Comparison of ENCODE assay signal across 19 mouse cellular contexts in the genomic region with DNA sequence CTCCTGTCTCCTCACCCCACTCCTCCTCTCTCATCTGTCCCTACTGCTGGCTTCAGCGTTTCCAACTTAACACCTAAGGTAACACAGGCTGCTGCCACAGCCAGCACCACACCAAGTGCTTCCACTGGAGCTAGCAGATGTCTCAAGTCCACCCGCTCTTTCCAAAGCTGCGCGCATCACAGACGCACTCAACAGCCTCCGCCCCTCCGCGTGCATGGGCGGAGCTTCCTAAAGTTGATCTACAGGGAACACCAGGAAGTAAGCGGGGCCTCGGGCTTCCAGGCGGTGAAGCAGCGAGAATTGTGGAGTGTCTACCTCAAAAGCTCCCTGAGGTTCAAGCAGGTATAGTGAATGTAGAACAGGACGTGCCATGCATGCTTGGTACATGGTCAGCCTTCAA. TPM values are rescaled to one million over a fixed set of nuclear protein-coding genes. Genes with fewer than 3 reads are reported as not detected.
A peak's percentile ranks its signal among the peaks of the same experiment; 100 is the strongest.
DNase-seq lines count a peak whose midpoint lies in the region; ATAC-seq and TF ChIP-seq lines count a peak whose summit lies in the region.
"Had no signal": no experiment of that assay in that cellular context is flagged by ENCODE, and none has a peak within 500 bp of the region (broad histone marks: within the 10 kb centered on the region; RNA-seq: fewer than 3 reads in every experiment).

No protein-coding gene starts in this region.

- H3K36me3 ChIP-seq in heart, embryonic 12.5 days, result peaks cover 5% of the 10 kb centered on the region
- H3K36me3 ChIP-seq in lung, embryonic 16.5 days (ENCODE audit: control insufficient read depth, insufficient read depth, low read length), result no peaks in the 10 kb centered on the region
- peaks cover 11% of the 10 kb centered on the region; the same call in 1 of the 2 replicates for H3K36me3 ChIP-seq in ES-E14 (ENCODE audit: control insufficient read depth, insufficient read depth, low read length, poor library complexity, severe bottlenecking)
- H3K36me3 ChIP-seq in stomach, postnatal 0 days (ENCODE audit: control insufficient read depth, insufficient read depth, low read length), result no peaks in the 10 kb centered on the region
- H3K36me3 ChIP-seq in forebrain, embryonic 10.5 days (replicated peaks), result peaks cover 72% of the 10 kb centered on the region

- no peaks in the 10 kb centered on the region for H3K27me3 ChIP-seq in heart, embryonic 12.5 days (replicated peaks)
- no peaks in the 10 kb centered on the region for H3K27me3 ChIP-seq in lung, embryonic 16.5 days (ENCODE audit: control insufficient read depth, insufficient read depth, low read depth, low read length)
- no peaks in the 10 kb centered on the region for H3K27me3 ChIP-seq in stomach, postnatal 0 days (ENCODE audit: control insufficient read depth, insufficient read depth, low read length)
- H3K27me3 ChIP-seq in forebrain, embryonic 10.5 days (ENCODE audit: poor library complexity, severe bottlenecking), result no peaks in the 10 kb centered on the region
- H3K27me3 ChIP-seq: limb, embryonic 15.5 days had no signal

- no peak overlapping the region for H3K9ac ChIP-seq in heart, embryonic 12.5 days
- H3K9ac ChIP-seq in lung, embryonic 16.5 days (ENCODE audit: low read length), result no peak overlapping the region
- H3K9ac ChIP-seq in ES-E14 (ENCODE audit: insufficient read depth, low read depth, low read length, poor library complexity, severe bottlenecking), result peak overlapping the region; percentile 74; the same call in 1 of the 2 replicates
- H3K9ac ChIP-seq in stomach, postnatal 0 days (ENCODE audit: low read length), result no peak overlapping the region
- H3K9ac ChIP-seq: forebrain, postnatal 0 days; limb, embryonic 15.5 days had no signal

- in situ Hi-C loops in ES-E14 (cut with MboI; ENCODE audit: low sequenced_read_pairs in 2 of 2, unreplicated experiment in 2 of 2), result no loop called here

- peaks cover 84% of the 10 kb centered on the region for H3K4me1 ChIP-seq in heart, embryonic 12.5 days (replicated peaks)
- peaks cover 70% of the 10 kb centered on the region for H3K4me1 ChIP-seq in lung, embryonic 16.5 days (replicated peaks; ENCODE audit: control insufficient read depth, insufficient read depth, low read length)
- peaks cover 12 to 19% of the 10 kb centered on the region in 2 experiments for H3K4me1 ChIP-seq in ES-E14 (ENCODE audit: control insufficient read depth in 2 of 2, insufficient read depth in 2 of 2, low read length in 2 of 2, poor library complexity in 1 of 2)
- peaks cover 6% of the 10 kb centered on the region for H3K4me1 ChIP-seq in stomach, postnatal 0 days (replicated peaks; ENCODE audit: control insufficient read depth, insufficient read depth)
- H3K4me1 ChIP-seq in forebrain, embryonic 10.5 days, result peaks cover 28% of the 10 kb centered on the region

- intact Hi-C loops in heart, postnatal 25 days (cut with DNase I), result no loop called here

- 76% methylated on average over 14 of the region's 14 CpGs for WGBS in heart, embryonic 12.5 days
- WGBS in lung, embryonic 16.5 days, result 85% methylated on average over 14 of the region's 14 CpGs
- 80% methylated on average over 14 of the region's 14 CpGs for WGBS in stomach, postnatal 0 days
- WGBS in forebrain, embryonic 10.5 days, result 88% methylated on average over 14 of the region's 14 CpGs

- no peak for TF ChIP-seq EP300 in stomach, postnatal 0 days (optimal IDR thresholded peaks at IDR 0.05)

- no peaks in the 10 kb centered on the region for H3K9me3 ChIP-seq in heart, embryonic 12.5 days (replicated peaks)
- H3K9me3 ChIP-seq in lung, embryonic 16.5 days (ENCODE audit: control insufficient read depth, low read length), result no peaks in the 10 kb centered on the region
- no peaks in the 10 kb centered on the region for H3K9me3 ChIP-seq in ES-E14 (ENCODE audit: control insufficient read depth, insufficient read depth, low read depth, low read length)
- H3K9me3 ChIP-seq in stomach, postnatal 0 days (ENCODE audit: control insufficient read depth, low read length), result no peaks in the 10 kb centered on the region
- H3K9me3 ChIP-seq in forebrain, embryonic 10.5 days, result peaks cover 11% of the 10 kb centered on the region; the same call in 1 of the 2 replicates
- H3K9me3 ChIP-seq: limb, embryonic 15.5 days had no signal

- no peak for DNase-seq in heart, postnatal 25 days (ENCODE audit: low spot score)
- no peak for DNase-seq in lung, postnatal 14 days
- peak; percentile 74 for DNase-seq in ES-E14 (ENCODE audit: low read depth, low spot score)
- DNase-seq in stomach, postnatal 0 days (ENCODE audit: low spot score), result peak; percentile 53
- DNase-seq in forebrain, embryonic 10.5 days (ENCODE audit: extremely low spot score, low spot score), result no peak
- no peak for DNase-seq in cerebellum, adult 11 months
- DNase-seq: adrenal gland, postnatal 25 days; forebrain, postnatal 0 days; midbrain, embryonic 14.5 days had no signal

- H3K4me2 ChIP-seq in heart, embryonic 12.5 days, result peak overlapping the region; percentile 4; the same call in 1 of the 2 replicates
- H3K4me2 ChIP-seq in lung, embryonic 16.5 days (ENCODE audit: low read depth, low read length), result no peak overlapping the region
- no peak overlapping the region for H3K4me2 ChIP-seq in stomach, postnatal 0 days (replicated peaks; ENCODE audit: low read depth)
- H3K4me2 ChIP-seq: limb, embryonic 15.5 days had no signal

- no peak for TF ChIP-seq CTCF in stomach, postnatal 0 days (IDR thresholded peaks at IDR 0.05; ENCODE audit: low read depth)

- H3K27ac ChIP-seq in heart, embryonic 12.5 days (ENCODE audit: poor library complexity, severe bottlenecking), result no peak overlapping the region
- H3K27ac ChIP-seq in lung, embryonic 16.5 days (ENCODE audit: low read length), result no peak overlapping the region
- H3K27ac ChIP-seq in ES-E14 (ENCODE audit: insufficient read depth, low read depth, low read length, poor library complexity, severe bottlenecking), result peak overlapping the region; percentile 22; the same call in 1 of the 2 replicates
- no peak overlapping the region for H3K27ac ChIP-seq in stomach, postnatal 0 days (replicated peaks)
- no peak overlapping the region for H3K27ac ChIP-seq in forebrain, embryonic 10.5 days
- H3K27ac ChIP-seq: hindbrain, embryonic 10.5 days; kidney, postnatal 0 days; limb, embryonic 15.5 days; macrophage had no signal

- H3K4me3 ChIP-seq in heart, embryonic 12.5 days, result no peak overlapping the region
- H3K4me3 ChIP-seq in lung, embryonic 16.5 days (ENCODE audit: low read length), result no peak overlapping the region
- H3K4me3 ChIP-seq in ES-E14 (ENCODE audit: insufficient read depth in 1 of 2, low read depth in 1 of 2, low read length in 2 of 2, poor library complexity in 1 of 2, severe bottlenecking in 1 of 2), result peak overlapping the region; percentile 55 to 65
- no peak overlapping the region for H3K4me3 ChIP-seq in stomach, postnatal 0 days (ENCODE audit: low read depth, low read length)
- H3K4me3 ChIP-seq in forebrain, embryonic 10.5 days, result no peak overlapping the region
- H3K4me3 ChIP-seq: hindbrain, embryonic 10.5 days; limb, embryonic 15.5 days had no signal

- ATAC-seq in heart, embryonic 12.5 days (ENCODE audit: insufficient number of reproducible peaks, low FRiP score), result peak; percentile 12; the same call in 1 of the 2 replicates
- peak; percentile 23; the same call in 1 of the 2 replicates for ATAC-seq in lung, embryonic 16.5 days (ENCODE audit: low read depth)
- no peak for ATAC-seq in stomach, postnatal 0 days (ENCODE audit: low FRiP score, low TSS enrichment)
- ATAC-seq: forebrain, postnatal 0 days had no signal

TF ChIP-seq in ES-E14, 5 proteins besides CTCF, POLR2A, EP300 and RAD21:
- TF ChIP-seq ZC3H11A (IDR thresholded peaks at IDR 0.05; ENCODE audit: borderline replicate concordance, low read depth, low read length) (no peak), ZNF384 (IDR thresholded peaks at IDR 0.05; ENCODE audit: low read depth, low read length) (no peak), HCFC1 (IDR thresholded peaks at IDR 0.05; ENCODE audit: borderline replicate concordance, insufficient read depth, low read length) (no peak), MAFK (IDR thresholded peaks at IDR 0.05; ENCODE audit: insufficient read depth, low read depth, low read length) (no peak), CHD2 (IDR thresholded peaks at IDR 0.05; ENCODE audit: low read depth, low read length) (no peak)
TF ChIP-seq in ES-E14: peak in this region for 0.

RNA-seq across cellular contexts. Expression of a gene that starts 12.2 kb away (rescaled TPM):
- polyA plus RNA-seq in heart, embryonic 12.5 days (2016; fragmentation: Nextera tagmentation; extraction: Ambion mirVana), result 29.6 and 31.6 TPM in 2 replicates
- 10 to 100 TPM; 22.6 to 23.6 TPM for total RNA-seq in heart, postnatal 25 days (2021)
- polyA plus RNA-seq in lung, embryonic 16.5 days (2015; fragmentation: Nextera tagmentation; extraction: Ambion mirVana), result 14.8 and 15.3 TPM in 2 replicates
- 45.6 and 47.5 TPM in 2 replicates for total RNA-seq in ES-E14 (2012; rRNA removed)
- polyA plus RNA-seq in stomach, postnatal 0 days (2015; fragmentation: Nextera tagmentation; extraction: Ambion mirVana), result 15.6 and 18.0 TPM in 2 replicates
- 11.2 and 11.5 TPM in 2 replicates for polyA plus RNA-seq in forebrain, embryonic 10.5 days (2016; fragmentation: Nextera tagmentation; extraction: Ambion mirVana)

RNA-seq across cellular contexts. Expression of a gene that starts 57.3 kb away (rescaled TPM):
- 55.3 and 59.7 TPM in 2 replicates for polyA plus RNA-seq in heart, embryonic 12.5 days (2016; fragmentation: Nextera tagmentation; extraction: Ambion mirVana)
- 10 to 100 TPM; 18.4 to 22.7 TPM for total RNA-seq in heart, postnatal 25 days (2021)
- 2.3 and 2.9 TPM in 2 replicates for polyA plus RNA-seq in lung, embryonic 16.5 days (2015; fragmentation: Nextera tagmentation; extraction: Ambion mirVana)
- total RNA-seq in ES-E14 (2012; rRNA removed), result 0.32 TPM in 1 of 2 replicates, not detected in the other
- polyA plus RNA-seq in stomach, postnatal 0 days (2015; fragmentation: Nextera tagmentation; extraction: Ambion mirVana), result 0.17 TPM in 1 of 2 replicates, not detected in the other
- not detected in 2 replicates for polyA plus RNA-seq in forebrain, embryonic 10.5 days (2016; fragmentation: Nextera tagmentation; extraction: Ambion mirVana)
- total RNA-seq: adrenal gland, postnatal 25 days had no signal
- polyA plus RNA-seq: activated CD4-positive, CD25-positive, alpha-beta regulatory T cell, adult 4 months; C2C12; hindbrain, embryonic 10.5 days; inflammation-experienced regulatory T-cells, adult 6 months; kidney, postnatal 0 days; macrophage; spleen, adult 2 months had no signal

Comparison
In these comparisons a context has a peak if more than half of its experiments do, and no peak if none do; other contexts are left out.
1. H3K4me3 ChIP-seq: peak in ES-E14 (2 of 2); none in heart, embryonic 12.5 days (single experiment), lung, embryonic 16.5 days (single experiment), stomach, postnatal 0 days (single experiment) and forebrain, embryonic 10.5 days (single experiment).
2. DNase-seq: peak in ES-E14 (single experiment) and stomach, postnatal 0 days (single experiment); none in heart, postnatal 25 days (single experiment), lung, postnatal 14 days (single experiment), forebrain, embryonic 10.5 days (single experiment) and cerebellum, adult 11 months (single experiment).
3. RNA of a gene that starts 57.3 kb away (polyA plus RNA-seq): 55.3 to 59.7 TPM in heart, embryonic 12.5 days; 2.3 to 2.9 TPM in lung, embryonic 16.5 days, 0.17 TPM in stomach, postnatal 0 days and not detected in forebrain, embryonic 10.5 days; every median in the first group is over 10 times any median in the second.